Mouse (Mus musculus) bone marrow, adult 2 months (tissue): ENCODE data around the gene Fth1. TPM values are rescaled to one million over a fixed set of nuclear protein-coding genes. Genes with fewer than 3 reads are reported as not detected.
A peak's percentile ranks its signal among the peaks of the same experiment; 100 is the strongest.

Source experiments
- H3K27ac ChIP-seq: fragments of 200-500 bp; 2 replicates; pipeline ENCODE4 v1.5.1; 2012; ENCODE audit warnings: low read depth, mild to moderate bottlenecking, control low read depth, inconsistent platforms, low read length; ENCODE audit not compliant: control insufficient read depth, poor library complexity, insufficient read depth
- H3K4me1 ChIP-seq: fragments of 200-500 bp; 2 replicates; pipeline ENCODE4 v1.6.1; 2011; ENCODE audit warnings: low read length; ENCODE audit not compliant: control insufficient read depth, insufficient read depth
- H3K4me3 ChIP-seq: fragments of 200-500 bp; replicated peaks from 2 replicates; pipeline ENCODE3; 2011; ENCODE audit warnings: mild to moderate bottlenecking, low read depth, low read length, control low read depth; ENCODE audit not compliant: control insufficient read depth
- CTCF ChIP-seq: fragments of 200-500 bp; IDR thresholded peaks from 2 replicates; pipeline ENCODE4 v1.5.1; 2011; ENCODE audit warnings: low read length, control low read depth; ENCODE audit not compliant: control insufficient read depth, insufficient read depth
- POLR2A ChIP-seq: fragments of 200-500 bp; IDR thresholded peaks from 2 replicates; pipeline ENCODE4 v1.6.1; 2011; ENCODE audit warnings: low read depth, mild to moderate bottlenecking, control low read depth, low read length, borderline replicate concordance; ENCODE audit not compliant: control insufficient read depth
- WGBS: fragments of 180-500 bp; shearing (Covaris S2); methylation state at CpG from one replicate; pipeline ENCODE4 v1.1.7; 2018; 5-methylcytosine and 5-hydroxymethylcytosine counted together
- polyA plus RNA-seq: library from polyadenylated mRNA; stranded (reverse); fragments of >200 nt; gene quantifications from 2 replicates; pipeline ENCODE4 v1.2.4, GENCODE M21; 2011; ENCODE audit warnings: low replicate concordance; ENCODE audit not compliant: missing spikeins, insufficient read depth, insufficient read length

Fth1 gene
- polyA plus RNA-seq, 1 experiment: 1,509 TPM

DNA sequence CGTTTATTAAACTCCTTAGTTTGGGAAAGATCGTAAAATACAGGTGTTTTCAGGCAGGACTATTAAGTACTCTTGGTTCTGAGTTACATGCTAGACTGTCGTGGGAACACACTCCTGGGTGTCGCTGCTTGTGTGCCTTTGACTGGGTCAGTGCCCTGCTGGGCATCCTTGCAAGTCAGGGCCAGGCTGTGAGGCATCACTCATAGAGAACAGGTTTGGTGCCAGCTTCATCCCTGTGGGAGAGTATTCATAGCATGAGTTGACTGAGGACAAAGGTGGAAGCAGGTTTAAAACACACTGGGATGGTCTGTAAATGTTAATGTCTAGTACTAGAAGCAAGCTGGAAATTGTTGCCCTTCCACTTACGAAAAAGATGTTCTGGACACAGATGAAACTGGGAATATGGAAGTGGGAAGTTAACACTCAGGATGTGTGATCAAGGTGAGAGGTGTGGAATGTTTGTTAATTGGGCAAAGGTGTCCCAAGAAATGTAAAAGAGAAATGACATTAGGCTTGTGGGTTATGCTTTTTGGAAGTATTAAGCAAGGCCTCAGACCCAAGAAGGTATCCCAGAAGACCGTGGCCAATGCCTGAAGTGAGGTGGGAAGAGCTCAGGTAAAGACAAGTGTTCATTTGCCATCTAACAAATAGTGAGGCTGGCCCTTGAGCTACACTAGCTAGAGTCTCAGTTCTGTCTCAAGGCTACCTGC is 4.9 kb downstream of the Fth1 start:
- WGBS: 90% methylated on average over 6 of the region's 6 CpGs
- no peak for TF ChIP-seq CTCF
- no peak; the same call in 1 of the 2 replicates for TF ChIP-seq POLR2A
- peaks cover 9% of the 10 kb centered on the region; the same call in 1 of the 2 replicates for H3K4me1 ChIP-seq
- no peak overlapping the region for H3K4me3 ChIP-seq
- H3K27ac ChIP-seq: no peak overlapping the region; the same call in 1 of the 2 replicates

DNA sequence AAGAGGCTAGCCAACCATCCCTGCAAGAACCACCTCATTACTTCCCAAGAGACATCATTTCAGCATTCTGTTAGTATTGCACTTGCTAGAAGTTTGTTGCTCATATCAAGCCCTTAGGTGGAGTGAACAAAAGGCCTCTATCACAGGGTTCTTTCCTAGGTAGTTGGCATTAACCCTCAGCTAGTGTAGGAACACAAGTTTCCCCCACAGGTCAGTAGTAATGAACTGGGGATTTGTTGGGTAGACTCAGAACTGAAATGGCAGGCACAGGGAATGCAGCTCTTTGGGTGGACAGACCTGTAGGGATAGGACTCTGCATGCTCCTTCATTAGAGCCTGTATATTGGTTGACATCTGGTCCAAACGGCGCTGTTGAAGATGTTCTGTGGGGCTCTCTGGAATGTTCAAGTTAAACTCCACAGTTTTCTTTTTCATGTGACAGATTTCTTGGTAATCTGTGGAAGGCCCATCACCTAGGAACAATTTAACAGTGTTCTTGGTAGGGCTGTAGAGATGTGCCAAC is 5.6 kb downstream of the Fth1 start:
- Histone ChIP-seq H3K4me1 (peaks cover 9% of the 10 kb centered on the region; the same call in 1 of the 2 replicates), H3K4me3 (no peak overlapping the region), H3K27ac (no peak overlapping the region)
- 94% methylated on average over 2 of the region's 2 CpGs for WGBS
- TF ChIP-seq POLR2A: no peak
- no peak for TF ChIP-seq CTCF

DNA sequence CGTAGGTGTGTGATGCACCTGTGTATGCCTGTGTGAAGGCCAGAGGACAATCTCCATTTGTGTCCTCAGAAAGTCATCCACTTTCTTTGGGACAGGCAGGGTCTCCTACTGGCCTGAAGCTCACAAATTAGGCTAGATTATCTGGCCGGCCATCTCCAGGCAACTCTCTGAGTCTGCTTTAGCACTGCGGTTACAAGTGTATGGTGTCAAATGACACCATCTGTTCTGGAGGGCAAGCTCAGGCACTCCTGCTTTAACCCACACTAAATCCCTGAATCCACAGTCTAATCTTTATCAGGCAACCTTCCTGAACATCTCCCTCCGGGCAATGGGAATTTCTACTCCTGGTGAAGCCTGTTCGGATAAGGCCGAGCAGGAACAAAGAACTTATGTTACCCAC is 6.8 kb downstream of the Fth1 start:
- TF ChIP-seq CTCF: no peak
- no peak for TF ChIP-seq POLR2A
- no peak overlapping the region for H3K4me3 ChIP-seq
- 67% methylated on average over 6 of the region's 6 CpGs for WGBS
- peaks cover 7% of the 10 kb centered on the region; the same call in 1 of the 2 replicates for H3K4me1 ChIP-seq
- H3K27ac ChIP-seq: no peak overlapping the region

DNA sequence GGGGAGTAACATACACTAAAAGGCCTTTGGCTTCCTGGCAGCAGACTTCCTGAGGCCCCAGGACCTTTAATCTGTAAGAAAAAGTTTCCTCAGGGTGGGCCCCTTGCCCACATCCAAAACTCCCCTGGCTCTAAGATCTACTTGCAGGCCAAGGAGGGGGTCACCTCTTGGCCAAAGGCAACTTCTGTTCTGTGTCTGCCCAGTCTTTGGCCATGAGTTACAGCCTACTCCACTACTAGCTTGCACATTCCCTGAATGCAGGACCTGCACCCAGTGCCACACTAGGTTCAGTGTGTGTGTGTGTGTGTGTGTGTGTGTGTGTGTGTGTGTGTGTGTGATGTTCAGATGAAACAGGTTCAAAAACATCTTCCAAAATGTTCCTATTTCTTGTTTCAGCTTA is 7.2 kb downstream of the Fth1 start:
- Histone ChIP-seq H3K4me1 (peaks cover 7% of the 10 kb centered on the region; the same call in 1 of the 2 replicates), H3K4me3 (no peak overlapping the region), H3K27ac (no peak overlapping the region)
- TF ChIP-seq POLR2A (no peak), CTCF (no peak)

DNA sequence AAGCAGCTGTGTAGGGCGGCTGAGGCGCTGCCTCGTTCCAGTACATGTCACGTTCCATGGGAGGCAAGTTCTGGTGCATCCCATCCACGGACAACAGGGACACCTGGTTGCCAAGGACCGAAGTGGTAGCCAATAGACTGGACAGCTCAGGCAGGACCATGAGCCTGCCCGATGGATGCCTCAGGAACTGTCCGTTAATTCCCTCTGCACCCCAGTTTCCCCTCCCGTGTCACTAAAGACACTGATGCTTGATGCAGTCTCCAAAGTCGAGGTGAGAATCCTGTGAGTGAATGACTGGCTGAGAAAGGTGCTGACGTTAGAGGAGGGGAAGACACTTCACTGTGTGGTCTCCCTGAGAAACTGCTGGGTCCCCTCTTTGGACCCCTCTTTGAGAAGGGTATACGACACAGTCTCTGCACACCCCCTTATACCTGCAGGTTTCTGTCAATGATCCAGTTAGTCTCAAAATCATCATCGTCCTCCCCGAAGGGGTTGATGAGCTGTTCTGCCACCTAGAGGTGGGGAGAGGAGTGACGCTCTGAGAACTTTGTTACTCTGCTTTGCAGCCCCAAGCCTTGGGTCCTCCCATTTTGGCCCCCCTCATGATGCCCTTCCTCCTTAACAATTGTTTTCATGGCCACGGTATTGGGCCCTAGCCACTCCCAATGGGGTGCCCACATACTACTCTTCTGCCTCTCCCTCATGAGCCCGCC is 8.9 kb downstream of the Fth1 start:
- no peak overlapping the region for H3K4me3 ChIP-seq
- no peak overlapping the region for H3K27ac ChIP-seq
- peak; percentile 84 for TF ChIP-seq CTCF
- no peak for TF ChIP-seq POLR2A
- peaks cover 7% of the 10 kb centered on the region; the same call in 1 of the 2 replicates for H3K4me1 ChIP-seq
- WGBS: 55% methylated on average over 17 of the region's 17 CpGs

DNA sequence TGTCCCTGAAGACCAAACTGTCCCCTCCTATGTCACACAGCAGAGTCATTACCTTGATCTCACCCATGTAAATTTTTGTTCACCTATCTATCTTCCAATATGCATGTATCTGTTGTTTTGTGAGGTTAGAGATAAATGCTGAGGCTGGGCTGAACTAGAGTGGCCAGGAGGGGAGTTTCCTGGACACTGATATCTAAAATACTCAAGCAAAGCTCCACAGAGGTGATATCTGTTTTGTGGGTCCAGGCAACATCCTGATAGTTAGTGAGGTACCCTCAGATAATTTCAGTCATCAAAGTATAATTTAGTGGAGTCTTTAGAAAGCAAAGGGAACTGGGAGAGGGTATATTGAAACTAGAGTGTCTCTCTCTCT is 9.5 kb downstream of the Fth1 start:
- Histone ChIP-seq H3K4me3 (no peak overlapping the region), H3K27ac (no peak overlapping the region), H3K4me1 (peaks cover 4% of the 10 kb centered on the region; the same call in 1 of the 2 replicates)
- no peak for TF ChIP-seq CTCF
- TF ChIP-seq POLR2A: no peak

DNA sequence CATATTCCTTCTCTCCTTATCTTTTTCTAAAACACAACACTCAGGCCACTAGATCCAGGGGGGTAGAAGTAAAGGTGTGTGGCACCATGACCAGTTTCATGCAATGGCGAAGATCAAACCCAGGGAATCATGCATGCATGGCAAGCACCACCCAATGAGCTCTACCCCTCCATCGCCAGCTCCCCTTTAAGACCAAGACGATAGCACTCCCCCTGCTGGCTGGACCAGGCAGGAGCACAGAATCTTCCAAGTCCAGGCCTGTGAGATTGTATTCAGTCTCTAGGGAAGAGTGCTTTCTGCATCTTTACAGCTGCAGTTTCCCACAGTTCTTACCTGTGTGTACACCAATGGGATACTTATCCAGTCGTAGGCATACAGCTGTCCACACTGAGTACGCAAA is 10.9 kb downstream of the Fth1 start:
- Histone ChIP-seq H3K27ac (no peak overlapping the region), H3K4me1 (peaks cover 4% of the 10 kb centered on the region; the same call in 1 of the 2 replicates), H3K4me3 (no peak overlapping the region)
- WGBS: 21% methylated on average over 5 of the region's 5 CpGs
- TF ChIP-seq POLR2A (no peak), CTCF (peak; percentile 98)

DNA sequence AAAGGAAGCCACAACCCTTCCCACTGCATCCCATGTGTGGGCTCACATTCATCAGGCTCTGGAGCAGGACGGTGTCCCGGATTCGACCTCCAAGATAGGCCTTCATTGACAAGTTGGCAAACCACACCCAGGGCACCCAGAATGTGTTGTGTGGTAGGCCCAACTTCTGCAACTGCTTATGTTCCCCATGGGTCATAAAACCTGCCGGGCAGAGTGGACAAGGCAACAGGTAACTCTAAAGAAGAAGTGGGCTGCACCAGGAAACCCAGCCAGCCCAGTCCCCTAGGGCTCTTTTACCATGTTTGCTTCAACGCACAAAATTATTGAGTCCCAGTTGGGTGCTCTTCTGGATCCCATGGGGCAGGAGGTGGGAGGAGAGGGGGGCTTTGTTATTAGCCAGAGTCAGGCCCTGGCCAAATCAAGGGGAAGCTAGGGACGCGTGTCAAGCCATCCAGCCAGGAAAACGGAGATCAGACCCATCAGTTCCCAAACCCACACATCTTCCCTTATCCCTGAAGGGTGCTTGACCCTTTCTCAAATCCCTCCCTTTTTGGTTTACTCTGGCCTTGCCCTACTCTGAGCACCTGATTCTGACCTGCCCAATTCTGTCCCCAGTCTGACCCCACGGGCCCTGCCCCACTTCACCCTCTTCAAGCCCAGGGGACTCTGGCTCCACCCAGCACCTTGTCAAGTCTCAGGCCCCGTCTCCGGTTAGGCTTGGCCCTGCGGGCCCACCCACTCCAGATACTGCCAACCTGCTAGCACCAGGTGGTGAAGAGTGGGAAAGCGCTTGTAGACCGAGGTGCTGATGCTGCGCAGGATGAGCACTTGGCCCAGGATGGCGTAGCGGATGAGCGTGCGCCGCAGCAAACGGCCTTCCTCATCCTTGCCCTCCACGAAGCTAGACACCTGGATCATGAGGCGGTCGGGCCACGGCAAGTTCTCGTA is 11.9 kb downstream of the Fth1 start:
- Histone ChIP-seq H3K27ac (no peak overlapping the region), H3K4me1 (peaks cover 4% of the 10 kb centered on the region; the same call in 1 of the 2 replicates), H3K4me3 (no peak overlapping the region)
- 65% methylated on average over 26 of the region's 26 CpGs for WGBS
- TF ChIP-seq CTCF (no peak), POLR2A (no peak)
